Mouse (Mus musculus) heart, embryonic 15.5 days (tissue): ENCODE measurements at regions not wholly inside any gene's neighbourhood (a gene's known extent, or its start where the extent isn't known, plus 50 kb on each side); places are given as distances from the start of the nearest gene placed in this dataset.
"Not testable (repeated sequence)": the region's sequence is repeated elsewhere in the genome, so short reads cannot be mapped to it uniquely, and the experiment has no call there.

Source experiments
- ATAC-seq: fragments of 200-750 bp; cut with Nextera tagmentation; replicated peaks from 2 replicates; pipeline ENCODE4 v1.8.0; 2017; ENCODE audit warnings: low read depth, moderate TSS enrichment; ENCODE audit not compliant: insufficient number of reproducible peaks, insufficient read depth, low FRiP score
- H3K27ac ChIP-seq: fragments of 300-500 bp; sonication (generic); 2 replicates; pipeline ENCODE4 v1.5.1; 2015; ENCODE audit warnings: mild to moderate bottlenecking, inconsistent platforms
- H3K27me3 ChIP-seq: fragments of 300-500 bp; sonication (generic); 2 replicates; pipeline ENCODE4 v1.6.1; 2015; ENCODE audit warnings: inconsistent platforms
- H3K36me3 ChIP-seq: fragments of 300-500 bp; sonication (generic); 2 replicates; pipeline ENCODE4 v1.6.1; 2015; ENCODE audit warnings: mild to moderate bottlenecking, inconsistent platforms
- H3K4me1 ChIP-seq: fragments of 300-500 bp; sonication (generic); replicated peaks from 2 replicates; pipeline ENCODE4 v1.6.1; 2015; ENCODE audit warnings: inconsistent platforms
- H3K4me2 ChIP-seq: fragments of 300-500 bp; sonication (generic); 2 replicates; pipeline ENCODE4 v1.6.1; 2015; ENCODE audit warnings: inconsistent platforms, mild to moderate bottlenecking, moderate library complexity
- H3K4me3 ChIP-seq: fragments of 300-500 bp; sonication (generic); 2 replicates; pipeline ENCODE4 v1.5.1; 2015; ENCODE audit warnings: mild to moderate bottlenecking, inconsistent platforms
- H3K9ac ChIP-seq: fragments of 300-500 bp; sonication (generic); 2 replicates; pipeline ENCODE4 v1.6.1; 2015; ENCODE audit warnings: mild to moderate bottlenecking, inconsistent platforms
- H3K9me3 ChIP-seq: fragments of 300-500 bp; sonication (generic); replicated peaks from 2 replicates; pipeline ENCODE4 v1.6.1; 2016; ENCODE audit warnings: inconsistent platforms
- WGBS: fragments of 180-500 bp; shearing (Covaris S2); methylation state at CpG from one replicate; pipeline ENCODE4 v1.1.7; 2015; ENCODE audit warnings: mixed read lengths; 5-methylcytosine and 5-hydroxymethylcytosine counted together

DNA sequence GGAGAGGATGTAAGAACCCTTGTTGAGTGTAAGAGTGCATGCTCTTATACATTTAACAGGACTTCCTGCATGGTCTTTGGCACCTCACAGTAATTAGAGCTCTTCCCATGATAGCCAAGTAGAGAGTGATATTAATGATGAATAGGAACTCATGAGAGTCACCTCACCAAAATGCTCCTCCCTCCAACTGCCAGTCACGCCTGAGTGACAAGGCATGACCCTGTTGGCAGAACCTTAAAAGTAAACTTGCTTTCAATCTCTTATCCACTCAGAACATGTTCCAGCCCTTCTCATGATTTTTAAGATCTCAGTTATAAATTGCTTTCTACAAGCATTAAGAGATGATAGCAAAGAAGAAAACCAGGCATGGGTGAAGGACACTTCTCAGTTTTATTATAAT, 291.8 kb downstream of the Tox3 start:
- Histone ChIP-seq H3K27ac (no peak overlapping the region), H3K36me3 (no peaks in the 10 kb centered on the region), H3K9me3 (no peaks in the 10 kb centered on the region), H3K9ac (no peak overlapping the region), H3K27me3 (no peaks in the 10 kb centered on the region), H3K4me2 (no peak overlapping the region), H3K4me1 (no peaks in the 10 kb centered on the region; the same call in 1 of the 2 replicates), H3K4me3 (no peak overlapping the region)
- 80% methylated on average over 1 of the region's 1 CpGs for WGBS
- ATAC-seq: no peak

- H3K4me3 ChIP-seq: no peak overlapping the region
- H3K4me1 ChIP-seq: peaks cover 5% of the 10 kb centered on the region; the same call in 1 of the 2 replicates
- WGBS: 35% methylated on average over 9 of the region's 9 CpGs
- peak overlapping the region; percentile 42 for H3K27ac ChIP-seq
- no peak for ATAC-seq
- H3K36me3 ChIP-seq: no peaks in the 10 kb centered on the region
- 0 out of 2 replicates have a peak overlapping the region, but pooled peaks have one; percentile 4 for H3K4me2 ChIP-seq
- H3K9me3 ChIP-seq: no peaks in the 10 kb centered on the region
- no peak overlapping the region for H3K9ac ChIP-seq
- no peaks in the 10 kb centered on the region for H3K27me3 ChIP-seq
Measured at GRCm38 (mm10) chr8:90046779-90047178, 301.4 kb downstream of the Tox3 start.

- H3K27ac ChIP-seq: no peak overlapping the region
- H3K36me3 ChIP-seq: no peaks in the 10 kb centered on the region
- no peak overlapping the region for H3K9ac ChIP-seq
- ATAC-seq: no peak
- H3K4me2 ChIP-seq: no peak overlapping the region
- H3K27me3 ChIP-seq: no peaks in the 10 kb centered on the region
- H3K4me1 ChIP-seq: no peaks in the 10 kb centered on the region
- no peak overlapping the region for H3K4me3 ChIP-seq
- H3K9me3 ChIP-seq: no peaks in the 10 kb centered on the region
- 71% methylated on average over 3 of the region's 3 CpGs for WGBS
Measured at GRCm38 (mm10) chr8:90036436-90036835, 311.7 kb downstream of the Tox3 start.

DNA sequence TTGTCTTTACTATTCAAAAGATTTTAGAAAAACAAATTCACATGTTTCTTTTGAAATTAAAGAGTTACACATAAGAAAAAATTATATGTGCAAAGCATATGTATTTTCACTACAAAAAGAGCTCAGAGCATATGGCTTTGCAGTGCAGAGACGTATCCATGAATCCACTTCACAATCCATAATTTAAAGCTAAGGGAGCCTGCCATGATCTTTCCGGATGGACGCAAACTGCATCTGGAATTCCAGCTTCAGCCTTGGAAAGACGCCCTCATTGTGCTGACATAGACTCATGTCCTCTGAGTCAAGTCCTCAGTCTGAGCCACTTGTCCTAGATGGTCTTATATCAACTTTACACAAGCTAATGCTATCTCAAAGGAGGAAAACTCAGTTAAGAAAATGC, 315.6 kb downstream of the Tox3 start:
- no peaks in the 10 kb centered on the region for H3K36me3 ChIP-seq
- no peak overlapping the region for H3K27ac ChIP-seq
- H3K4me2 ChIP-seq: no peak overlapping the region
- H3K27me3 ChIP-seq: no peaks in the 10 kb centered on the region
- no peaks in the 10 kb centered on the region for H3K9me3 ChIP-seq
- H3K9ac ChIP-seq: no peak overlapping the region
- H3K4me3 ChIP-seq: no peak overlapping the region
- H3K4me1 ChIP-seq: no peaks in the 10 kb centered on the region
- WGBS: 90% methylated on average over 4 of the region's 4 CpGs
- no peak for ATAC-seq

GRCm38 (mm10) chr8:90031220-90031619, 316.9 kb downstream of the Tox3 start:
- ATAC-seq: no peak

GRCm38 (mm10) chr8:90017958-90018357, 330.2 kb downstream of the Tox3 start:
- Histone ChIP-seq H3K4me1 (peaks cover 10% of the 10 kb centered on the region), H3K27ac (0 out of 2 replicates have a peak overlapping the region, but pooled peaks have one; percentile 46)
- WGBS: 39% methylated on average over 1 of the region's 1 CpGs
- not testable (repeated sequence) for H3K4me3 ChIP-seq, H3K4me2 ChIP-seq, H3K27me3 ChIP-seq, H3K9me3 ChIP-seq, ATAC-seq, H3K9ac ChIP-seq, H3K36me3 ChIP-seq

More at GRCm38 (mm10) chr8:90031220-90031619, 316.9 kb downstream of the Tox3 start:
- H3K4me2 ChIP-seq: no peak overlapping the region
- no peak overlapping the region for H3K27ac ChIP-seq
- no peaks in the 10 kb centered on the region for H3K27me3 ChIP-seq
- no peak overlapping the region for H3K4me3 ChIP-seq
- no peak overlapping the region for H3K9ac ChIP-seq
- H3K4me1 ChIP-seq: no peaks in the 10 kb centered on the region
- H3K9me3 ChIP-seq: no peaks in the 10 kb centered on the region
- no peaks in the 10 kb centered on the region for H3K36me3 ChIP-seq
- 50% methylated on average over 1 of the region's 1 CpGs for WGBS

- Histone ChIP-seq H3K4me1 (peaks cover 12% of the 10 kb centered on the region), H3K36me3 (no peaks in the 10 kb centered on the region), H3K4me3 (no peak overlapping the region), H3K9me3 (no peaks in the 10 kb centered on the region), H3K4me2 (no peak overlapping the region), H3K27ac (peak overlapping the region; percentile 93), H3K27me3 (no peaks in the 10 kb centered on the region), H3K9ac (no peak overlapping the region)
- ATAC-seq: peak; percentile 91
- 23% methylated on average over 2 of the region's 2 CpGs for WGBS
Measured at GRCm38 (mm10) chr8:90013755-90014154, 334.4 kb downstream of the Tox3 start.

- 55% methylated on average over 6 of the region's 6 CpGs for WGBS
- Histone ChIP-seq H3K36me3 (no peaks in the 10 kb centered on the region), H3K4me1 (peaks cover 7% of the 10 kb centered on the region), H3K4me3 (no peak overlapping the region), H3K27me3 (no peaks in the 10 kb centered on the region), H3K4me2 (no peak overlapping the region), H3K27ac (peak overlapping the region; percentile 79), H3K9me3 (no peaks in the 10 kb centered on the region), H3K9ac (no peak overlapping the region)
- ATAC-seq: no peak
Measured at GRCm38 (mm10) chr8:90011682-90012409, 336.3 kb downstream of the Tox3 start.

- Histone ChIP-seq H3K4me1 (peaks cover 7% of the 10 kb centered on the region), H3K4me2 (no peak overlapping the region), H3K27me3 (no peaks in the 10 kb centered on the region), H3K9me3 (no peaks in the 10 kb centered on the region), H3K36me3 (no peaks in the 10 kb centered on the region), H3K9ac (no peak overlapping the region), H3K27ac (no peak overlapping the region), H3K4me3 (no peak overlapping the region)
- no peak for ATAC-seq
- WGBS: 77% methylated on average over 1 of the region's 1 CpGs
Measured at GRCm38 (mm10) chr8:90009431-90009830, 338.7 kb downstream of the Tox3 start.

DNA sequence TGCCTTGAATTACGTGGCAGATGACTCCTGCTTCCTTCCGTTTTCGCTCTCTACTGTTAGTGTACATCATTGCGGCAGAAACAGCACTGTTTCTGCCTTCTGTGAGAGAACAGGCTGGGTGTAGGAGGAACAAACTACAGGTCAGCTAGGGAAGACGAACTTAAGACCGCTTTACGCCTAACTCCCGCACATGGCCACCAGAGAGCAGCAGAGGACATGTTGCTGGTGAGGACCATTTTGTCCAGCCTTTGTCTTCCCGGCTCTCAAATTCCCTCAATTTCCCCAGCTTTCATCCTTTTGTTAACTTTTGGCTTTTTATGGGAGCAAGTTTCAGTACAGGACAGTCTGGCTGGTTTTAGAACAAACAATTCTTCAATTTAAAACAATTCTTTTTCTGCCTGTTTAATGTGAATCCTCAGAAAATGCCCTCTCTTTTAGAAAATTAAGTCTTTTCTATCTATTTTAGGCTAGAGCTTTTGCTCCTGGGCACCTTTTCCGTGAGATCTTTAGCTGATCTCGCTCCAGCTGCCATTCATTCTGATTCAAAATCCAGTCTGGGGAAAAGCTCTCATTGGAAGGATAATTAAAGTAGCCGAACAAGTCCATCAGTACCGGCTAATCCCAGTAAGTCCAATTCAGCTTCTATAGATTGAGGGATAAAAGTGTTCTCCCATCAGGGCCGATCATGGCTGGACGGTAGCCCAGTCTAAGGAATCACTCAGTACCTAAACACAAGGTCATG, 347.1 kb downstream of the Tox3 start:
- H3K27ac ChIP-seq: no peak overlapping the region
- no peaks in the 10 kb centered on the region for H3K9me3 ChIP-seq
- 39% methylated on average over 15 of the region's 15 CpGs for WGBS
- no peaks in the 10 kb centered on the region for H3K27me3 ChIP-seq
- no peaks in the 10 kb centered on the region for H3K4me1 ChIP-seq
- no peak for ATAC-seq
- H3K4me2 ChIP-seq: no peak overlapping the region
- no peak overlapping the region for H3K4me3 ChIP-seq
- H3K9ac ChIP-seq: no peak overlapping the region
- H3K36me3 ChIP-seq: no peaks in the 10 kb centered on the region

DNA sequence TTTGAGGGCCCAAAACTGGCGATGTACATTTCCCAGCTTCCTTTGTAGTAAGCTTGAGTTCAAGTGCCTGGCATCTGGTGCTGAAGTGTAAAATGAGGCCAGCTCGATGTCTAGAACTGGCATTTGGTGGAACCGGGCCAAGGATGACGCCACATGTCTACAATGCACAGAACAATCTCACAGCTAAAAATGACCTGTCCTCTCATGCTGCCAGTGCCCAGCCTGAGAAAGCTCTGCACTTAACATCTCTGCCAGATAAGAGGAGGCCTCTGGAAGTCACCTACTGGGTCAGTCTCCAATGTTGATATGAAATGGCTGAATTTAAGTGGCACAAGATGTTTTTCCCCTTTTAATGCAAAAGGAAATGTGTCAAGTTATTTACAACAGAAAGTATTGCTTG, 354.4 kb downstream of the Tox3 start:
- WGBS: 35% methylated on average over 4 of the region's 4 CpGs
- Histone ChIP-seq H3K9me3 (no peaks in the 10 kb centered on the region), H3K27ac (peak overlapping the region; percentile 80), H3K36me3 (no peaks in the 10 kb centered on the region), H3K4me1 (peaks cover 3% of the 10 kb centered on the region; the same call in 1 of the 2 replicates), H3K9ac (no peak overlapping the region), H3K4me3 (no peak overlapping the region), H3K4me2 (no peak overlapping the region), H3K27me3 (no peaks in the 10 kb centered on the region)
- peak; percentile 93 for ATAC-seq
